Mouse (Mus musculus): ENCODE data around the gene Fbxl13.

The Fbxl13 gene

DNA sequence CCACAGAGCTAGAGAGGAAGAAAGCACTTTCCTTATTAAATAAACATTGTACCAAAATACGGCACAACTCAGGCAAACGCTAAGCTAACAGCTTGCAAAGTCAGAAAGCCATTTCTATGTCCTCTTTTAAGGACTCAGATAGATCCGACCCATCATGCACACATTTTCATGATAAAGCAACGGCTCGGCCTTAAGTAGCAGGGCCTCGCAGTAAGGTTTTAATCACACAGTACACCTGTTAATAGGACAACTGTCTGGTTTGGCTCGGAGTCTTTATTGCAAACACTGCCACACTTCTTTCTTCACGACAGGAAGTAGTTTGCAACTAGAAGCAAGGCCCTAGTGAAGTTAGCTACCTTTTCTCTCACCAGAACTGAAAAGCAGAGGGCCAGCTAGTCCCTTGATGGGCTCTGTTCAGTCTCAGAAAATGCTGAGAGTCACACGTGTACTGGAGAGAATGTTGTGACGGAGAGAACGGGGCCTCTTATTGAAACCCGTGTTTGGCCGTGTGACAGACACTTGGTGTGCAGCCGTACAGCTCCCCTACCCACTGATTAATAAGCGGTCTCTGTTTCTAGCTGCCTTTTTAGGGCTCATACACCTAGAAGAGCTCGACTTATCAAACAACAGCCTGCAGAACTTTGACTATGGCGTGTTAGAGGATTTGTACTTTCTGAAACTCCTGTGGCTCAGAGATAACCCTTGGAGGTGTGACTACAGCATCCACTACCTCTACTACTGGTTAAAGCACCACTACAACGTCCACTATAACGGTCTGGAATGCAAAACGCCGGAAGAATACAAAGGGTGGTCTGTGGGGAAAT, 70.8 kb downstream of the Fbxl13 start:
- no peak for DNase-seq (ENCODE audit: low spot score)

- no peak for DNase-seq (ENCODE audit: low spot score)
Observed at GRCm38 (mm10) chr5:21572764-21573416, 72.5 kb downstream of the Fbxl13 start.

DNA sequence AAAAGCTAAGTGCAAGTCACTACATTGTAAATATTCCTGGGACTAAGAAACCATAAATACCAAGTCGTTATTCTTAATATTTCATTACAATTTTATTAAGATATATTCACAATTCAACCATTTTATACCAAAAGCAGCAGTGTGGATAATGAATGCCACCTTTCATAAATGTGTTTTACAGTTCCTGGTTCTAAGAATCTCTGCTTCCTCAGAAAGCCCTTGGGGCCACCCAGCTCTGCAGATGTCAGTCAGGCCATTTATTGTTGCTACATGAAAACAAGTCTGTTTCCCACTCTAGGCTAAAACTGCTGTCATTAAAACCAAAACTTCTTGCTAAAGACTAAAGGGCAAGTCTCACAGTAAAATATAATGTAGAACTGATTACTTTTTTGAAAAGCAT, 77.7 kb downstream of the Fbxl13 start:
- no peak for DNase-seq (ENCODE audit: low spot score)

DNA sequence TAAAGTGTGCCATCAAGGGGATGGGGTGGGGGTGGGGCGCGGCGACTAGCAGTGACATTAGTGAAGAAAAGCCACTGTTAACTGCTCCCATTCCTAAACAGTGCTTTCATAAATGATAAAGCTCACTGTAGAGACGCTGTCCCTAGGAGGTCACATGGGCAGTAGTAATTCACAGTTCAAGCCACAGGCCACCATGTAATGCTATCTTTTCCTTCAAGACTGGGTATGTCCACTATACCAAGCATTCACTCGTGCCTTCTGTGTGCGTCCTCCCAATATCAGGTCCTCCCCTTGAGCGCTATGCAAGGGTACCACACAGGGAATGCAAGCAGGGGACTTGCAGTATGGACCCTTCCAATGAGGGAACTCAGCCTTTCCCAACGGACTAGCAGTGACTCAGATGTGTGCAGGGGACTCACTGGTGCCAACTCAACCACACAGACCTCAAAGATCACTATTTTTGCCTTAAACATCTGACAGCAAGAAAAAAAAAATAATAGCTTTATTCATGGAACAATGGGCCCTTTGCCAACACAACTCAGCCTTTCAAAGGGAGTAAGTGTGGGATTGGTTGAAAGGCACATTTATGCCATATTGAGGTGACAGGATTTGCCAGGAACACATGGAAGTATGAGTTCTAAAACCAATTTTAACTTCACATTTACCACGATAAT, 79.9 kb downstream of the Fbxl13 start:
- no peak for DNase-seq (ENCODE audit: low spot score)

- DNase-seq (ENCODE audit: low spot score): no peak
Observed at GRCm38 (mm10) chr5:21563936-21564335, 81.5 kb downstream of the Fbxl13 start.

DNA sequence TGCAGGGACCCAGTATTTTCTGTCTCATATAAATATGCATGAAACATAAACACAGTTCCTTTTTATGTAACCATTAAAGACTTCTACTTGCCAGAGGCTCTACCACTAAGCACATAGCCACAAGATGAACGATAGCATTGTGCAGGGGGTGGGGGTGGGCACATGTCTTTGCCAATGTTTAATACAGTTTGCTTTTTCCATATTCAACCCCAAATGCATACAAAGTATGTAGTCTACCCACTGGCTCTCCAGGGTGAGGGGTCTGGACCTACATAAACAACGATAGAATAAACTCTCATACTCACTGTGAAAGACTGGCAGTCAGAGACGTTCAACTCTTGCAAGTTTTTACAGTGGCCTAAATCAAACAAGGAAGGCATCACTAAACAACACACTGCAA, 88.9 kb downstream of the Fbxl13 start:
- DNase-seq (ENCODE audit: low spot score): no peak

DNA sequence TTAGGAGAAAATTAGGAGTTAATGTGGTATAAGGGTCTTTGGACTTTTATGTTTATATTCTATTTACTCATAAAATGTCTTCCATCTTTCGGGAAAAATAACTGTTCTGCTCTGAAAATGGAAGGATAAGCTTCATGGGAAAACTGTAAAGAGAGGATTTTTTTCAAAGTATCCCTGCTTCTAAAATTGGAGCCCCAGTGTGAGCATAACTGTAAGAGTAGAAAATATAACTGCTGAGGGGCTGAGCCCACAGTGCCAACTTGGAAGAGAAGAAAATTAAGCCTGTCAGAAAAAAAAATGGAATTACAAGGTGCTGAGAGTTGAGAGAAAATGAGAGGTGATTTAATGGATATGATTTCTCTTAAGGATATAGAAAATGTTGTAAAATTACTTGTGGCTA, 90.7 kb downstream of the Fbxl13 start:
- DNase-seq (ENCODE audit: low spot score): no peak

DNA sequence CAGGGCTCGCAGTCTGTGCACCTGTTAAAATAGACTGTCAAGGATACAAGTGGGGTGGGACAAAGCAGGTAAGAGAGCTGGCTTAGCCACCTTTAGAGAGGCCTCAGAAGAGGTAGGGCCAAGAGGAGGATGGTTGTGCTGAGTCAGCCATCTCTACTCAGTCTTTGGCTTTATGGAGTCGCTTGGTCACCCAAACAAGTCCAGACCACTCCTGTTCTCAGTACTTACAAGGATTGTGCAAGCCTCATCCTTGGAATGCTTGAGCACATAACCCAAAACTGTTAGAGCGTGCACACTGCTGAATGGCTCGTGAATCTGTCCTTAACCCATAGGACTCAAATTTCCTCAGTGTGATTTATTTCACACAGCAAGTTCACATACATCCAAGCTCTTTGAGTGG, 91.7 kb downstream of the Fbxl13 start:
- DNase-seq (ENCODE audit: low spot score): no peak

- no peak for DNase-seq (ENCODE audit: low spot score)
Observed at GRCm38 (mm10) chr5:21547005-21547404, 98.4 kb downstream of the Fbxl13 start.

DNA sequence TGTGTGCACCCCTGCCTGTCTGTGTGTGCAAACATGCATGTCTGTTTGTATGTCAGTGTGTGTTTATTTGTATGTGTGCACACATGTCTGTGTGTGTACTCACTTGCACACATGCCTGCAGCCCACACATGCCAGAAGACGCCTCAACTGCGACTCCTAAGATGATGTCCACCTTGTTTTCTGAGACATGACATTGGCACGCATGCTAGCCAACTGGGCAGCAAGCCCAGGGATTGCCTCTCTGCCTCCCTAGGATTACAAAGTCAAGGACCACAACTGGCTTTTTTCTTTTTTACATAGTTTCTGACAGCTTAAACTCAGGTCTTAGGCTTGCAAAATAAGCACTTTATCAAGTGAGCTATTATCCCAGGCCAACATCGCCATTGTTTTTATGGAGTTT, 99.6 kb downstream of the Fbxl13 start:
- DNase-seq (ENCODE audit: low spot score): peak; percentile 67

DNA sequence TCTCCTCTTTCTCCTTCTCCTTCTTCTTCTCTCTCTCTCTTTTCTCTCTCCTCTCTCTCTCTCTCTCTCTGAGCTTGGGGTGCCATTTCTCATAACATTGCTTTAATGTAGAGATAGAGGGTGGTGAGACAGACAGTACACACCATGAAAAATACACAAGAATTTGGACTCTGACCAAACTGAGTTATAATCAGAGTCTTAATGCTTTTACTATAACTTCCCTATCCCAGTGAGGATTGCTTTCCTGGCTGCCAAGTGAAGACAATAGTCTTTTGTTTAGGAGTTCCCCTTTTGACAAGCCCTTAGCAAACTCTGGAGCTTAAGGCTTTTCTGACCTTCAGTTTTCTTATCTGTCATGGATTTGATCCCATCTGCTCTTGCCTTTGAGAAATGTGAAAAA, 100.2 kb downstream of the Fbxl13 start:
- DNase-seq (ENCODE audit: low spot score): no peak

- DNase-seq (ENCODE audit: low spot score): no peak
Observed at GRCm38 (mm10) chr5:21544821-21545220, 100.6 kb downstream of the Fbxl13 start.

- DNase-seq (ENCODE audit: low spot score): peak; percentile 63
Observed at GRCm38 (mm10) chr5:21543409-21544201, 101.8 kb downstream of the Fbxl13 start, which contains the start of gene Lrrc17. Gene Lrrc17 (plus strand): TSS chr5:21543559.

- no peak for DNase-seq (ENCODE audit: low spot score)
Observed at GRCm38 (mm10) chr5:21542226-21542625, 103.2 kb downstream of the Fbxl13 start.

DNA sequence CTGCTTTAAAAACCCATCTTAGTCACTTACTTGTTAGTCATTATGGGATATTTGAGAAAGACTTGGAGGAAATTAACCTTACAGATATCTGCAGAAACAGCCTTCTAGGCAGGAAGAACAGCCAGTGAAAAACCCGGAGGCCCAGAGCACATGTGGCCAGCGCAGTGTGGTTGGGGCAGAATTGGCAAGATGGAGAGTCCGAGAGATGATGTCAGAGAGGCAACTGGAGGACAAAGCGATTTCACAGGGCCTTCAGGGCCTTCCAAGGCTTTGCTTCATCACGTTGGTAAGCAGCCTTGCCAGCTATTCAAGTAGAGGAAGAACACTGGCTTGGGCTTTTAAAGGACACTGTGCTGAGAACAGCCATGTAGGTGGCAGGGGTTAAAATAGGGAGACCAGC, 112.5 kb downstream of the Fbxl13 start:
- no peak for DNase-seq (ENCODE audit: low spot score)

GRCm38 (mm10) chr5:21532126-21532525, 113.3 kb downstream of the Fbxl13 start:
- no peak for DNase-seq (ENCODE audit: low spot score)

- DNase-seq (ENCODE audit: low spot score): no peak
Observed at GRCm38 (mm10) chr5:21529110-21529720, 116.2 kb downstream of the Fbxl13 start.

GRCm38 (mm10) chr5:21528068-21528842, 117.2 kb downstream of the Fbxl13 start:
- no peak for DNase-seq (ENCODE audit: low spot score)

GRCm38 (mm10) chr5:21527488-21527911, 117.9 kb downstream of the Fbxl13 start:
- DNase-seq (ENCODE audit: low spot score): no peak

- no peak for DNase-seq (ENCODE audit: low spot score)
Observed at GRCm38 (mm10) chr5:21526835-21527485, 118.5 kb downstream of the Fbxl13 start.

Data from testis, postnatal 10 days (tissue).